Mouse (Mus musculus) midbrain, embryonic 13.5 days (tissue): ENCODE results near the gene Nhlrc3. TPM values are rescaled to one million over a fixed set of nuclear protein-coding genes. Genes with fewer than 3 reads are reported as not detected.

Experiments
- ATAC-seq: fragments of 200-750 bp; cut with Nextera tagmentation; 2 replicates; pipeline ENCODE4 v1.8.0; 2017; ENCODE audit warnings: mild to moderate bottlenecking, moderate TSS enrichment, moderate library complexity
- H3K27ac ChIP-seq: fragments of 300-500 bp; sonication (generic); 2 replicates; pipeline ENCODE4 v1.5.1; 2015; ENCODE audit warnings: inconsistent platforms, mild to moderate bottlenecking, moderate library complexity
- H3K27me3 ChIP-seq: fragments of 300-500 bp; sonication (generic); 2 replicates; pipeline ENCODE4 v1.6.1; 2015; ENCODE audit warnings: mild to moderate bottlenecking, inconsistent platforms
- H3K36me3 ChIP-seq: fragments of 300-500 bp; sonication (generic); 2 replicates; pipeline ENCODE4 v1.6.1; 2015; ENCODE audit warnings: mild to moderate bottlenecking, inconsistent platforms
- H3K4me1 ChIP-seq: fragments of 300-500 bp; sonication (generic); replicated peaks from 2 replicates; pipeline ENCODE4 v1.6.1; 2015; ENCODE audit warnings: inconsistent platforms
- H3K4me2 ChIP-seq: fragments of 300-500 bp; sonication (generic); replicated peaks from 2 replicates; pipeline ENCODE4 v1.6.1; 2015; ENCODE audit warnings: moderate library complexity, mild to moderate bottlenecking, inconsistent platforms
- H3K4me3 ChIP-seq: fragments of 300-500 bp; sonication (generic); replicated peaks from 2 replicates; pipeline ENCODE4 v1.5.1; 2015; ENCODE audit warnings: mild to moderate bottlenecking, inconsistent platforms
- H3K9ac ChIP-seq: fragments of 300-500 bp; sonication (generic); replicated peaks from 2 replicates; pipeline ENCODE4 v1.6.1; 2015; ENCODE audit warnings: mild to moderate bottlenecking, inconsistent platforms
- H3K9me3 ChIP-seq: fragments of 300-500 bp; sonication (generic); 2 replicates; pipeline ENCODE4 v1.6.1; 2016; ENCODE audit warnings: mild to moderate bottlenecking, inconsistent platforms
- WGBS: fragments of 180-500 bp; shearing (Covaris S2); methylation state at CpG from one replicate; pipeline ENCODE4 v1.1.7; 2015; 5-methylcytosine and 5-hydroxymethylcytosine counted together
- polyA plus RNA-seq: library from polyadenylated mRNA; unstranded; fragments of >200 nt; fragmentation: Nextera tagmentation; extraction: Ambion mirVana; gene quantifications from 2 replicates; pipeline ENCODE4 v1.2.1, GENCODE M21; 2015

The Nhlrc3 gene
- polyA plus RNA-seq, 1 experiment from 2014 or later, result 9.7 TPM

- Histone ChIP-seq H3K9me3 (no peaks in the 10 kb centered on the region), H3K36me3 (peaks cover 80% of the 10 kb centered on the region), H3K4me3 (no peak overlapping the region), H3K4me1 (no peaks in the 10 kb centered on the region), H3K27ac (no peak overlapping the region), H3K27me3 (no peaks in the 10 kb centered on the region), H3K9ac (no peak overlapping the region), H3K4me2 (no peak overlapping the region)
- WGBS, result 96% methylated on average over 10 of the region's 10 CpGs
- no peak for ATAC-seq
These were observed 10.8 kb downstream of the Nhlrc3 start for GRCm38 (mm10) chr3:53452351-53452750.

DNA sequence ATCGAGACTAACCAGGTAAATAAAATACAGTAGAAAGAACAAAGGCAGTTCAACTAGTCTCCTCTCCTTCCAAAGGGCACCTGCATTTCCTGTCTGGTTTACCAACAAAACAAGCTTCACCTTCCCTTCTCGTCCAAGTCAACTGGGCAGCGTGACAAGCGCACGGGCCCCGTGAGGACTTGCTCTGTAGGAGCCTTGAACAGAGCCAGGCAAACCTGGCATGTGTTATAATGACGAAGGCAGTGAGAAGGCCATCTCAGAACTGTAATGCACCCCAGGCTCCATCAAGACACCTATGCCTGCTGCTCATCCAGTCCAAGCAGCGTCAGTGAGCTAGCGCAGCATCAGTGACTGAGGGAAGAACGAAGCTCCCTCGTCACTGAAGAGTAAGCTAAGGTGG lies 12.5 kb downstream of the Nhlrc3 start:
- Histone ChIP-seq H3K4me2 (no peak overlapping the region), H3K36me3 (peaks cover 66% of the 10 kb centered on the region), H3K9ac (no peak overlapping the region), H3K27ac (no peak overlapping the region), H3K4me1 (peaks cover under 1% of the 10 kb centered on the region; the same call in 1 of the 2 replicates), H3K27me3 (no peaks in the 10 kb centered on the region), H3K9me3 (no peaks in the 10 kb centered on the region), H3K4me3 (no peak overlapping the region)
- ATAC-seq, result no peak
- WGBS, result 92% methylated on average over 11 of the region's 11 CpGs

DNA sequence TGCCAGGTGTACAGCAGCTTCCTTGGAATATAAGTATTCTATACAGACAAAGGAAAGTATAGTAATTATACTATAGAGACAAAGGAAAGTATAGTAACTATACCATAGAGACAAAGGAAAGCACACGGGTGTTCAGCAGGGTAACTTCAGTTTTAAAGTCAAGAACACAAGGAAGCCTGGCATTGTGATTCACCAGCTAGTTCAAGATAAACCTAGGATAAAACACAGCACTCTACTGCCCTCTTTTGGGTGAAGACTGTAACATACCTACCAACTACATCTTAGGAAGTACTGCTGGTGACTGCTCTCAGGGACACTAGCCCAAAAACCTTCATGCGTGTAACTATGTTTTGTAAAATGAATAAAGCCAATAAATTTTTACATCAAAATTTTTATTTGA lies 14.9 kb downstream of the Nhlrc3 start:
- H3K4me3 ChIP-seq, result no peak overlapping the region
- no peak overlapping the region for H3K27ac ChIP-seq
- H3K36me3 ChIP-seq, result peaks cover 41% of the 10 kb centered on the region
- no peak overlapping the region for H3K9ac ChIP-seq
- H3K9me3 ChIP-seq, result no peaks in the 10 kb centered on the region
- no peak overlapping the region for H3K4me2 ChIP-seq
- WGBS, result 29% methylated on average over 2 of the region's 2 CpGs
- H3K4me1 ChIP-seq, result peaks cover 8% of the 10 kb centered on the region
- H3K27me3 ChIP-seq, result no peaks in the 10 kb centered on the region
- ATAC-seq, result peak; percentile 64; the same call in 1 of the 2 replicates

GRCm38 (mm10) chr3:53446801-53447200 lies 16.3 kb downstream of the Nhlrc3 start:
- 84% methylated on average over 3 of the region's 3 CpGs for WGBS
- Histone ChIP-seq H3K9me3 (no peaks in the 10 kb centered on the region), H3K4me2 (no peak overlapping the region), H3K27me3 (no peaks in the 10 kb centered on the region), H3K4me3 (no peak overlapping the region), H3K4me1 (peaks cover 8% of the 10 kb centered on the region), H3K9ac (no peak overlapping the region), H3K36me3 (peaks cover 27% of the 10 kb centered on the region), H3K27ac (no peak overlapping the region)
- no peak for ATAC-seq

DNA sequence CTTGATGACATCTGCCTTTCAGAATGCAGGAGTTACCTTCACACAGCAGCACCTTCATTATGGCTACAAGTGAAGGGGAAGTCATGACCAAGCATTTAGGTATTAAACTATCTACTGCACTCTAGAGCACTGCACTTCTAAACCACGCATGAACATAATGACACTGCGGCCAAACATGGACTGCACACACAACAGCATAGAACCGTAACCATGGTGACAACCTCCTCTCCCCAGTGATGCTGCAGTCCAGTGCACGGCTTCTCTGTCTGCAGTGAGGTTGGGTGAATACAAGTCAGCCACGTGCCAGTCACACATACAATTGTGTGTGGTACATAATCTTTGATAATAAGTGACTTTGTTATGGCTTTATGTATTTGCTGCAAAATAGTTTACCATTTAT lies 17.6 kb downstream of the Nhlrc3 start:
- 38% methylated on average over 5 of the region's 5 CpGs for WGBS
- no peaks in the 10 kb centered on the region for H3K27me3 ChIP-seq
- ATAC-seq, result peak; percentile 83
- H3K4me2 ChIP-seq, result no peak overlapping the region
- no peak overlapping the region for H3K27ac ChIP-seq
- no peak overlapping the region for H3K4me3 ChIP-seq
- H3K9me3 ChIP-seq, result no peaks in the 10 kb centered on the region
- peaks cover 15% of the 10 kb centered on the region for H3K36me3 ChIP-seq
- peaks cover 8% of the 10 kb centered on the region for H3K4me1 ChIP-seq
- no peak overlapping the region for H3K9ac ChIP-seq

- Histone ChIP-seq H3K9me3 (no peaks in the 10 kb centered on the region), H3K4me2 (no peak overlapping the region), H3K27me3 (no peaks in the 10 kb centered on the region), H3K4me3 (no peak overlapping the region), H3K27ac (no peak overlapping the region), H3K36me3 (no peaks in the 10 kb centered on the region), H3K9ac (no peak overlapping the region), H3K4me1 (no peaks in the 10 kb centered on the region; the same call in 1 of the 2 replicates)
- 75% methylated on average over 5 of the region's 5 CpGs for WGBS
- no peak for ATAC-seq
These were observed 26.6 kb downstream of the Nhlrc3 start for GRCm38 (mm10) chr3:53436550-53436949.

DNA sequence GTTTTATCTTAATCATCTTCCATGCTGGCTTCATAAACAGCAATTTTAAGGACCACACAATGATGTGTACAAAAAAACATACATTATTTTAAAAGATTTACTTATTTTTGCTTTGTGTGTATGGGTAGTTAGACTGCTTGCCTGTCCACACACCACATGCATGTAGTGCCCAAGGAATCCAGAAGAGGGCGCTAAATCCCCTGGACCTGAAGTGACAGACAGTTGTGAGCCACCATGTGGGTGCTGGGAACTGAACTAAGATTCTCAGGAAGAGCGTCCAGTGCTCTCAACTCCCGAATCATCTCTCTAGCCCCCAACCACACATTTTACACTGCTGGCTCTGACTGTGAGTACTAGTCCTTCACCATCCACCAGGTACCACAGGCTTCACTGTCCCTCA lies 28.5 kb downstream of the Nhlrc3 start:
- Histone ChIP-seq H3K27ac (no peak overlapping the region), H3K4me3 (no peak overlapping the region), H3K36me3 (no peaks in the 10 kb centered on the region), H3K9me3 (no peaks in the 10 kb centered on the region), H3K27me3 (no peaks in the 10 kb centered on the region), H3K9ac (no peak overlapping the region), H3K4me1 (no peaks in the 10 kb centered on the region; the same call in 1 of the 2 replicates), H3K4me2 (no peak overlapping the region)
- WGBS, result 75% methylated on average over 3 of the region's 3 CpGs
- ATAC-seq, result no peak

DNA sequence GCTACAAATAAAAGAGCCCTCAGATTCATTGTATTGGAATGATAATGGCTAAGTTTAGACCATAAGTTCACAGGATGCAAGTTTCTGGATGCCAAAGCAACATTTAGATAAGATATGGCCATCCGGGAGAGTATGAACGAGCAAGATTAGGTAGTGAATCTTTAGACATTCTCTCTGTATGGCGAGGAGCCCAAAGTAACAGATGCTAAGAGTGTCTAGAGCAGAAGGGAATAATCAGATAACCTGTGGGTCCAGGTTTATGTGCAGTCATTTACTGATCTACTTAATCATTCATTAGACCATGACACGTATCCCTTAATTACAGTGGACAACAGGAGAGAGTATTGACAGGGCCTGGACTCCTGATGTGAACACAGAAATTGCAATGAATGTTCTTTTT lies 39.6 kb downstream of the Nhlrc3 start:
- no peak for ATAC-seq
- Histone ChIP-seq H3K9me3 (no peaks in the 10 kb centered on the region), H3K27me3 (no peaks in the 10 kb centered on the region), H3K9ac (no peak overlapping the region), H3K4me1 (no peaks in the 10 kb centered on the region), H3K36me3 (no peaks in the 10 kb centered on the region), H3K27ac (no peak overlapping the region), H3K4me2 (no peak overlapping the region), H3K4me3 (no peak overlapping the region)
- 95% methylated on average over 4 of the region's 4 CpGs for WGBS

GRCm38 (mm10) chr3:53422691-53423090 lies 40.4 kb downstream of the Nhlrc3 start:
- Histone ChIP-seq H3K4me2 (no peak overlapping the region), H3K9ac (no peak overlapping the region), H3K4me1 (no peaks in the 10 kb centered on the region), H3K4me3 (no peak overlapping the region), H3K36me3 (no peaks in the 10 kb centered on the region), H3K27ac (no peak overlapping the region), H3K27me3 (no peaks in the 10 kb centered on the region), H3K9me3 (no peaks in the 10 kb centered on the region)
- WGBS, result 66% methylated on average over 1 of the region's 1 CpGs
- ATAC-seq, result no peak

GRCm38 (mm10) chr3:53421656-53422055 lies 41.5 kb downstream of the Nhlrc3 start:
- Histone ChIP-seq H3K4me1 (no peaks in the 10 kb centered on the region), H3K9me3 (no peaks in the 10 kb centered on the region), H3K4me2 (no peak overlapping the region), H3K36me3 (no peaks in the 10 kb centered on the region), H3K27ac (no peak overlapping the region), H3K27me3 (no peaks in the 10 kb centered on the region), H3K4me3 (no peak overlapping the region), H3K9ac (no peak overlapping the region)
- ATAC-seq, result no peak
- 91% methylated on average over 12 of the region's 12 CpGs for WGBS

DNA sequence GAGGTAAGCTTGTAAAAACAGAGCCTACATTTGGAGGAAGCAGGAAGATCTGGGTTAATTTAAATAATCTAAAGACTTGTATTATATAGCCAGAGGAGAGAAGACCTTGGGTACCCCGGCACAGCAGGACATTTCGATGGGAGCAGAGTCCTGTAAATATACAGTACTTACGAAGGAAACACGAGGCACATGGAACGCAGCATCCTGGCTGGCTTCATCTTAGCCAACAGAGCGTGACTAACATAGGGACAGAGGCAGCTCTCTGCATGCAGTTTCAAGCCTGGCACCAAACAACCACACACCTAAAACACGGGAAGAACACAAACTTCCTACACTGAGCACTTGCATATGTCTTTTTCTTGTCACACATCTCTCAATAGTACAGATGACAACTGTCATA lies 45.4 kb downstream of the Nhlrc3 start:
- 76% methylated on average over 7 of the region's 7 CpGs for WGBS
- H3K9ac ChIP-seq, result no peak overlapping the region
- H3K27ac ChIP-seq, result no peak overlapping the region
- no peak overlapping the region for H3K4me2 ChIP-seq
- no peaks in the 10 kb centered on the region for H3K9me3 ChIP-seq
- no peak overlapping the region for H3K4me3 ChIP-seq
- no peaks in the 10 kb centered on the region for H3K27me3 ChIP-seq
- no peaks in the 10 kb centered on the region for H3K36me3 ChIP-seq
- ATAC-seq, result no peak
- peaks cover 8% of the 10 kb centered on the region; the same call in 1 of the 2 replicates for H3K4me1 ChIP-seq

- no peaks in the 10 kb centered on the region for H3K9me3 ChIP-seq
- no peak overlapping the region for H3K4me2 ChIP-seq
- H3K27ac ChIP-seq, result no peak overlapping the region
- H3K9ac ChIP-seq, result no peak overlapping the region
- no peaks in the 10 kb centered on the region for H3K27me3 ChIP-seq
- no peak overlapping the region for H3K4me3 ChIP-seq
- no peaks in the 10 kb centered on the region for H3K36me3 ChIP-seq
- peaks cover 8% of the 10 kb centered on the region; the same call in 1 of the 2 replicates for H3K4me1 ChIP-seq
- WGBS, result 50% methylated on average over 5 of the region's 5 CpGs
- ATAC-seq, result 0 out of 2 replicates have a peak, but pooled peaks have one; percentile 27
These were observed 47.1 kb downstream of the Nhlrc3 start for GRCm38 (mm10) chr3:53416036-53416506.

DNA sequence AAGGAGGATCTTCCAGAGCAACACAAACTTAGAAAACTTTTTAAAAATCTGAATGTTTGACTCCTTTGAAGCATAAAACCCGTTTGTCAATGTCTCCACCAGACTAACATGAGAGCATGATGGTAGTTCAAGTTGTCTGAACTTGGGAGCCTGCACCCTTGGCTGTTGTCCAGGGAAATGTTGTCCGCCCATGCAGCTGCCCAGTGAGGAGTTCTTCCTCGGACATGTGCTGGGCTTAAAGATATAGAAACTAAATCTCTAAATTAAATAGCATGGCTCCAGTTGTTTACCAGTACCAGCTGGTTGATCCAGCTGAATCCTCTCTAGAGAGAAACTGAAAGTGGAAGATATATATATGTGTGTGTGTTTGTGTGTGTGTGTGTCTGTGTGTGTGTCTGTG lies 49.2 kb downstream of the Nhlrc3 start:
- WGBS, result 82% methylated on average over 3 of the region's 3 CpGs

More for the DNA sequence above, 49.2 kb downstream of the Nhlrc3 start:
- Histone ChIP-seq H3K27ac (no peak overlapping the region), H3K4me1 (peaks cover 10% of the 10 kb centered on the region; the same call in 1 of the 2 replicates), H3K9ac (no peak overlapping the region), H3K4me3 (no peak overlapping the region), H3K4me2 (no peak overlapping the region), H3K27me3 (no peaks in the 10 kb centered on the region), H3K9me3 (no peaks in the 10 kb centered on the region), H3K36me3 (no peaks in the 10 kb centered on the region)
- no peak for ATAC-seq
